Mouse (Mus musculus) forebrain, embryonic 10.5 days (tissue): ENCODE results near the gene Clca3a1. TPM values are rescaled to one million over a fixed set of nuclear protein-coding genes. Genes with fewer than 3 reads are reported as not detected.
"Not testable (repeated sequence)": the region's sequence is repeated elsewhere in the genome, so short reads cannot be mapped to it uniquely, and the experiment has no call there.

Source experiments
- DNase-seq: peaks from one replicate; pipeline ENCODE4 v3.0.0-alpha.2; 2017; ENCODE audit warnings: low spot score; ENCODE audit errors: extremely low spot score
- H3K27ac ChIP-seq: fragments of 300-500 bp; sonication (generic); 2 replicates; pipeline ENCODE4 v1.5.1; 2016; ENCODE audit warnings: mild to moderate bottlenecking
- H3K27me3 ChIP-seq: fragments of 300-500 bp; sonication (generic); 2 replicates; pipeline ENCODE4 v1.6.1; 2016; ENCODE audit warnings: mild to moderate bottlenecking; ENCODE audit not compliant: poor library complexity, severe bottlenecking
- H3K36me3 ChIP-seq: fragments of 300-500 bp; sonication (generic); replicated peaks from 2 replicates; pipeline ENCODE4 v1.6.1; 2016; ENCODE audit warnings: mild to moderate bottlenecking, moderate library complexity
- H3K4me1 ChIP-seq: fragments of 300-500 bp; sonication (generic); 2 replicates; pipeline ENCODE4 v1.6.1; 2016
- H3K4me3 ChIP-seq: fragments of 300-500 bp; sonication (generic); 2 replicates; pipeline ENCODE4 v1.5.1; 2016; ENCODE audit warnings: mild to moderate bottlenecking, moderate library complexity
- H3K9me3 ChIP-seq: fragments of 300-500 bp; sonication (generic); 2 replicates; pipeline ENCODE4 v1.6.1; 2016; ENCODE audit warnings: mild to moderate bottlenecking, moderate library complexity
- WGBS: fragments of 180-500 bp; shearing (Covaris S2); methylation state at CpG from one replicate; pipeline ENCODE4 v1.1.7; 2016; 5-methylcytosine and 5-hydroxymethylcytosine counted together
- polyA plus RNA-seq: library from polyadenylated mRNA; unstranded; fragments of >200 nt; fragmentation: Nextera tagmentation; extraction: Ambion mirVana; gene quantifications from 2 replicates; pipeline ENCODE4 v1.2.1, GENCODE M21; 2016

The Clca3a1 gene
- polyA plus RNA-seq, 1 experiment from 2014 or later, result not detected

- not testable (repeated sequence) for H3K27ac ChIP-seq, DNase-seq, H3K9me3 ChIP-seq, H3K4me3 ChIP-seq, H3K27me3 ChIP-seq, H3K4me1 ChIP-seq, H3K36me3 ChIP-seq
- 79% methylated on average over 24 of the region's 24 CpGs for WGBS
These were observed 22.4 kb downstream of the Clca3a1 start for GRCm38 (mm10) chr3:144738396-144738795.

- Histone ChIP-seq H3K9me3 (no peaks in the 10 kb centered on the region), H3K27me3 (no peaks in the 10 kb centered on the region), H3K4me1 (no peaks in the 10 kb centered on the region), H3K27ac (no peak overlapping the region), H3K4me3 (no peak overlapping the region), H3K36me3 (no peaks in the 10 kb centered on the region)
- 33% methylated on average over 9 of the region's 9 CpGs for WGBS
- DNase-seq, result peak; percentile 19
These were observed 23.9 kb downstream of the Clca3a1 start for GRCm38 (mm10) chr3:144736831-144737230.

- 55% methylated on average over 4 of the region's 4 CpGs for WGBS
- H3K27ac ChIP-seq, result no peak overlapping the region
- H3K9me3 ChIP-seq, result no peaks in the 10 kb centered on the region
- H3K4me3 ChIP-seq, result no peak overlapping the region
- DNase-seq, result peak; percentile 37
- H3K36me3 ChIP-seq, result no peaks in the 10 kb centered on the region
- no peaks in the 10 kb centered on the region for H3K27me3 ChIP-seq
- H3K4me1 ChIP-seq, result peaks cover 20% of the 10 kb centered on the region
These were observed 37.3 kb downstream of the Clca3a1 start for GRCm38 (mm10) chr3:144723455-144723854.

DNA sequence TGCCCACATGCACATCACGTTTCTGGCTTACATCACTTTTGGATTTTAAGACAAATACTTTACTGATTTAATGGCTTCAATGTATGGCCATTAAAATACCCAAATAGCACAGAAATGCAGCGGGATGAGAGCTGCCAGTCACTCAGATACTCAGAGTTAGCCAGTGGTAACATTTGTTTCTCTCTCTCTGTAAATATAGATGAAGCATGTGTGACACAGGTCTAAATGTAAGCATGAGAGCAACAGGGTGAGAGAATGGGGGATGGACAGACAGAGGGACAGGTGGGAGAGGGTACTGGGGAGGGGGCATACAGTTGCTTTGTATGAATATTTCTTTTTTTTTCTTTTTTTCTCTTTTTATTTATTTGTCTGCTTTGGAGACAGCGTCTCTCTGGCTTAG lies 38.2 kb downstream of the Clca3a1 start:
- H3K9me3 ChIP-seq, H3K4me3 ChIP-seq, H3K27me3 ChIP-seq, H3K36me3 ChIP-seq, DNase-seq, H3K27ac ChIP-seq: not testable (repeated sequence)
- H3K4me1 ChIP-seq, result peaks cover 29% of the 10 kb centered on the region
- WGBS, result 91% methylated on average over 3 of the region's 3 CpGs

DNA sequence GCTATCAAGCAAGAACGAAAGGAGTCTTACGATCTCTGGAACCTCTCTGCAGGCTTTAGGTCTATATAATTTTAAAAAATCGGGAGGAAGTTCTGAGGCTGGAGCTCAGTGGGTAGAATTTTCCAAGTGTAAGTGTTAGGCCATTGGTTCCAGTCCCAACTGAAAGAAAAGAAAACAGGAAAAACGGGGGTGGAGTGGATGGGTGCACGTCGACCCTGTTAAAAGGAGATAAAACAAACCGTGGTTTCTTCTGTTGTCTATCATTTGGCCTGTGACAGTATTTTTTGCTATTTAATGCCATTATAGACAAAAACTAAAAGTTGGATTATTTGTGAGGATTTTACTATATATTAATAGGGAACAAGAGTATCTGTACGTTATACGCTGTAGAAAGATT lies 38.9 kb downstream of the Clca3a1 start:
- H3K27ac ChIP-seq, result no peak overlapping the region
- DNase-seq, result no peak
- no peaks in the 10 kb centered on the region for H3K9me3 ChIP-seq
- no peak overlapping the region for H3K4me3 ChIP-seq
- H3K36me3 ChIP-seq, result no peaks in the 10 kb centered on the region
- peaks cover 30% of the 10 kb centered on the region for H3K4me1 ChIP-seq
- no peaks in the 10 kb centered on the region for H3K27me3 ChIP-seq
- 88% methylated on average over 9 of the region's 9 CpGs for WGBS

DNA sequence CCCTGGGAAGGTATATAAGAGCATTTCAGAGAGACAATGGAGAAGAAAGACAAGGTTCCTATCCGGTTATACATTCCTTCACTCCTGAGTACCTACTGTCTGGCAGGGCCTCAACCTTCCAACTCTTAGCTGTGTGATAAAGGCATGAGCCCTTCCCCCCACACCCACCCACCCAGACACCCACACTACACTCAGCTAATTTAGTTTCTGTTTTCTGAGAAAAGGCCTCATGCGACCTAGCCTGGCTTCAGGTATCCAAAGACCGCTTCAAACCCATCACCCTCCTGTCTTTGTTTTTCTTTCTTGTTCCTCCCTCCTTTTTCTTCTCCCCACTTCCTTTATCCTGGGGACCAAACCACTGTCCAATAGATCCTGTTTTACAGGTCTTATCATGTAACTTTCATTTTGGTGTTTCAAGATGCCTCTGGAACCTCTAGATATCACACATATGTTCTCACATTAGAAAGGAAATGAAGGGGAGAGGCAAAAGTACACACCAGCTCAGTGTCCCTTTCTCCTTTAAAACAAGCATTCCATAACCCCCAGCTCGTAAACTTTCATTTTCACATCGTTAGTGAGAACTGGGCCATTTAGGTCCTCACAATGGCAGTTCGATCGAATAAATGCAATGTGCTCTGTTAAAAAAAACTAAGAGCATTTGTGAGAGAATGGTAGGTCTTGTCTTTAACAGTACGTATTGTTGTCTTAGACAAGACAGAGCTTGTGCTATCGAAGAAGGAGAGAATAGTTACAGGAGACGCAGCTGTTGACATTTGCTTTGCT lies 39.5 kb downstream of the Clca3a1 start:
- H3K27ac ChIP-seq, result no peak overlapping the region
- peaks cover 30% of the 10 kb centered on the region for H3K4me1 ChIP-seq
- DNase-seq, result no peak
- WGBS, result 87% methylated on average over 10 of the region's 10 CpGs
- no peaks in the 10 kb centered on the region for H3K36me3 ChIP-seq
- H3K27me3 ChIP-seq, result no peaks in the 10 kb centered on the region
- H3K4me3 ChIP-seq, result peak overlapping the region; percentile 83
- no peaks in the 10 kb centered on the region for H3K9me3 ChIP-seq

- peak within 1 kb of the TSS; percentile 83 for H3K4me3 ChIP-seq
- peak within 1 kb of the TSS; percentile 96 for H3K27ac ChIP-seq
- WGBS, result under 1% methylated on average over 90 of the region's 98 CpGs
- H3K27me3 ChIP-seq, result no peaks in the 10 kb centered on the region
- no peaks in the 10 kb centered on the region for H3K36me3 ChIP-seq
- DNase-seq, result peak; percentile 90
- H3K4me1 ChIP-seq, result peaks cover 34% of the 10 kb centered on the region
- H3K9me3 ChIP-seq, result no peaks in the 10 kb centered on the region
These were observed 40.7 kb downstream of the Clca3a1 start, which contains the start of gene Sh3glb1 for GRCm38 (mm10) chr3:144719901-144720747. Sh3glb1 (minus strand) TSS chr3:144720335.

GRCm38 (mm10) chr3:144719088-144719900 lies 41.5 kb downstream of the Clca3a1 start:
- H3K27me3 ChIP-seq, result no peaks in the 10 kb centered on the region
- peaks cover 34% of the 10 kb centered on the region for H3K4me1 ChIP-seq
- peak overlapping the region; percentile 83 for H3K4me3 ChIP-seq
- DNase-seq, result peak; percentile 63
- no peaks in the 10 kb centered on the region for H3K36me3 ChIP-seq
- under 1% methylated on average over 55 of the region's 56 CpGs for WGBS
- H3K9me3 ChIP-seq, result no peaks in the 10 kb centered on the region
- H3K27ac ChIP-seq, result peak overlapping the region; percentile 96

DNA sequence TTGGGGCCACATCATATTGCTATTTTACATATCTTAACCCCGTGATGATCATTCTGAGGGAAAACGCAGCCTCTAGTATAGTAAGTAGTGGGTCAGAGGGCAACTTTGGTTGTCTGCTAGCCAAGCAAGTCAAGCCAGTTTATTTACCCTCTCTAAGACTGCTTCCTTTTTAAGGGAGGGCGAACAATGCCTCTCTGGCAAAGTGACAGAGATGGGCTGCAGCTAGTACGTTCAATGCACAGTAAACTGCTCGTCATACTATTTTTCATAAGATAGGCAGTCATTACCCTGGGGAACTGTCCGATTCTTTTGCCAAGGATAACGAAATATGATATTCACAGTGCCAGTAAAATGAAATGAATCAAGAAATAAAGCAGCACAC lies 42.1 kb downstream of the Clca3a1 start:
- Histone ChIP-seq H3K27ac (no peak overlapping the region), H3K9me3 (no peaks in the 10 kb centered on the region), H3K4me1 (peaks cover 37% of the 10 kb centered on the region), H3K4me3 (peak overlapping the region; percentile 83), H3K36me3 (no peaks in the 10 kb centered on the region), H3K27me3 (no peaks in the 10 kb centered on the region)
- DNase-seq, result no peak
- 43% methylated on average over 7 of the region's 7 CpGs for WGBS

- no peak overlapping the region for H3K4me3 ChIP-seq
- H3K4me1 ChIP-seq, result peaks cover 37% of the 10 kb centered on the region
- no peaks in the 10 kb centered on the region for H3K27me3 ChIP-seq
- no peaks in the 10 kb centered on the region; the same call in 1 of the 2 replicates for H3K36me3 ChIP-seq
- no peak for DNase-seq
- WGBS, result 89% methylated on average over 6 of the region's 6 CpGs
- H3K27ac ChIP-seq, result no peak overlapping the region
- H3K9me3 ChIP-seq, result no peaks in the 10 kb centered on the region
These were observed 42.9 kb downstream of the Clca3a1 start for GRCm38 (mm10) chr3:144717835-144718234.

- H3K4me3 ChIP-seq, result no peak overlapping the region
- H3K27me3 ChIP-seq, result no peaks in the 10 kb centered on the region
- H3K36me3 ChIP-seq, result peaks cover 3% of the 10 kb centered on the region
- H3K9me3 ChIP-seq, result no peaks in the 10 kb centered on the region
- WGBS, result 95% methylated on average over 3 of the region's 3 CpGs
- no peak overlapping the region for H3K27ac ChIP-seq
- DNase-seq, result no peak
- peaks cover 37% of the 10 kb centered on the region for H3K4me1 ChIP-seq
These were observed 43.7 kb downstream of the Clca3a1 start for GRCm38 (mm10) chr3:144717121-144717520.

GRCm38 (mm10) chr3:144715901-144716300 lies 44.9 kb downstream of the Clca3a1 start:
- peaks cover 15% of the 10 kb centered on the region for H3K36me3 ChIP-seq
- peaks cover 39% of the 10 kb centered on the region for H3K4me1 ChIP-seq
- 81% methylated on average over 9 of the region's 9 CpGs for whole genome bisulfite sequencing
- H3K27ac ChIP-seq, result no peak overlapping the region
- no peak for DNase-seq
- H3K4me3 ChIP-seq, result no peak overlapping the region
- no peaks in the 10 kb centered on the region for H3K27me3 ChIP-seq
- H3K9me3 ChIP-seq, result no peaks in the 10 kb centered on the region
